Mouse (Mus musculus): ENCODE results near the gene Gipc3.

- TF ChIP-seq CEBPB (IDR thresholded peaks at IDR 0.05; ENCODE audit: low read depth) = no peak
- TF ChIP-seq MAX (IDR thresholded peaks at IDR 0.05) = no peak
- no peak for TF ChIP-seq CTCF (IDR thresholded peaks at IDR 0.05; ENCODE audit: control insufficient read depth, insufficient read depth, insufficient read length)
These were observed 7.4 kb downstream of the Gipc3 start for GRCm38 (mm10) chr10:81335393-81336340.

Measured in C2C12 (cell line).